Mouse (Mus musculus): Measurements from ENCODE around the gene Arnt2. TPM values are rescaled to one million over a fixed set of nuclear protein-coding genes. Genes with fewer than 3 reads are reported as not detected.

Gene Arnt2
- polyA plus RNA-seq, 1 experiment from 2014 or later: 2.6 TPM

DNA sequence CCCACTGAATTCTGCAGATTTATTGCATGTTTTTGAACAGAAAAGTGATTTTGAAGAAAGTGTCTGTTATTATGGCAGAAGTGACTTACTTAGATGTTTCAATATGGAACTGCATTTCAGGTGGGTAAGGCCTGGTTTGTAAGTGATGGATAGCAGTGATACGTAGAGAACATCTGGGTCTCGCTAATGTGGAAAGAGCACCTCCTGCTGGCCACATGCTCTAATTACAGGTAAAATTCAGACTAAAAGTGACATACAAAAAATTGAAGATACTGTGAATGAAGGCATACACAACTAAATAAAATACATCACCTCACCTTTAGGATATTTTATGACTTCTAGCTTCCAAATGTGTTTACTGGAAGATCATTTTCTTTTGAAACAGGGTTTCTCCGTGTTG lies 66.8 kb downstream of the Arnt2 start:
- TF ChIP-seq CTCF (IDR thresholded peaks at IDR 0.05; ENCODE audit: low read depth): peak; percentile 45
- no peaks in the 10 kb centered on the region for H3K4me1 ChIP-seq (replicated peaks; ENCODE audit: control insufficient read depth, insufficient read depth, low read length)
- no peak overlapping the region for H3K27ac ChIP-seq (ENCODE audit: low read depth, low read length)
- no peak overlapping the region for H3K4me2 ChIP-seq (replicated peaks; ENCODE audit: low read depth)
- H3K36me3 ChIP-seq (ENCODE audit: control insufficient read depth, insufficient read depth): no peaks in the 10 kb centered on the region
- 91% methylated on average over 3 of the region's 3 CpGs for WGBS
- ATAC-seq: no peak
- H3K9ac ChIP-seq (ENCODE audit: low read depth, low read length): no peak overlapping the region
- H3K4me3 ChIP-seq (ENCODE audit: low read depth, low read length): no peak overlapping the region
- no peaks in the 10 kb centered on the region for H3K9me3 ChIP-seq (ENCODE audit: control insufficient read depth)
- no peaks in the 10 kb centered on the region for H3K27me3 ChIP-seq (replicated peaks; ENCODE audit: control insufficient read depth, insufficient read depth, low read length)

DNA sequence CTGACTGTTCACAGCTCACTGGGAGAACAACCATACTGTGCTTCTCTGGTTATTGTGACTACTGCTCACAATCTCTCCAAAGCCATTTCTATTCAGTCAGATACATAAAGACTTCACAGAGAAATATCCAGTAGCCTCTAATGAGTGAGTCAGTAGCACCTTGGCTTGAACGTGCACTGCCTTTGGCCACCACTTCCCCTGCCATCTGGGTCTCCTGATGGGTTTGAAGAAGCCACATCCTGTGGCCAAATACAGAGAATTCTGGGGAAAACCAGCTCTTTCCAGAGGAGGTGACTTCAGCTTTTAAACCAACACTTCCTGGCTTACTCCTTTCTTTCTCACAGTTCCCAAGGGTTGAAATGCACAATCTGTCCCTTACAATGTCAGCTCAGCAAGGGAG lies 69.0 kb downstream of the Arnt2 start:
- no peak overlapping the region for H3K27ac ChIP-seq (ENCODE audit: low read depth, low read length)
- H3K36me3 ChIP-seq (ENCODE audit: control insufficient read depth, insufficient read depth): no peaks in the 10 kb centered on the region
- TF ChIP-seq CTCF (IDR thresholded peaks at IDR 0.05; ENCODE audit: low read depth): no peak
- no peak overlapping the region for H3K9ac ChIP-seq (ENCODE audit: low read depth, low read length)
- H3K27me3 ChIP-seq (replicated peaks; ENCODE audit: control insufficient read depth, insufficient read depth, low read length): no peaks in the 10 kb centered on the region
- no peaks in the 10 kb centered on the region for H3K4me1 ChIP-seq (replicated peaks; ENCODE audit: control insufficient read depth, insufficient read depth, low read length)
- no peak overlapping the region for H3K4me3 ChIP-seq (ENCODE audit: low read depth, low read length)
- H3K4me2 ChIP-seq (replicated peaks; ENCODE audit: low read depth): no peak overlapping the region
- no peak for ATAC-seq
- H3K9me3 ChIP-seq (ENCODE audit: control insufficient read depth): no peaks in the 10 kb centered on the region
- 85% methylated on average over 1 of the region's 1 CpGs for WGBS

DNA sequence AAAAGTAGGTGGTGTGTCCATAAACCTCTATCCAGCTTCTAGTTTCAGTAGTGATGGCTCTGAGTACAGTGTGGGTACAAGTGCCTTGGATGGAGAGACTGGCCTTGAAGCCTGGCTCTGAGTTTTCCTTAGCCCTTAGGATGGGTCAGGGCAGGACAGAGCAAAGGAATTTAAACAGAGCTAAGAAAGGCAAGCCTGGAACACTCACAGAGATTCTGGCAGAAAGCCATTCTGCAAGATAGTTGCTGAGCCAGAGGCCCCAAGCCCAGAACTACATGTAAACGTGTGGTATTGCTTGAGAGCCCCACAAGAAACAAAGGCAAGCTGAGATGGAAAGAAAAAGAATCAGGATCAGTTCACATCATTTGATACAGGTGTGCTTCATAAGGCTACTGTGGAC lies 70.8 kb downstream of the Arnt2 start:
- H3K4me2 ChIP-seq (replicated peaks; ENCODE audit: low read depth): no peak overlapping the region
- no peaks in the 10 kb centered on the region for H3K27me3 ChIP-seq (replicated peaks; ENCODE audit: control insufficient read depth, insufficient read depth, low read length)
- H3K27ac ChIP-seq (ENCODE audit: low read depth, low read length): peak overlapping the region; percentile 46
- H3K4me3 ChIP-seq (ENCODE audit: low read depth, low read length): no peak overlapping the region
- no peak overlapping the region for H3K9ac ChIP-seq (ENCODE audit: low read depth, low read length)
- no peaks in the 10 kb centered on the region for H3K9me3 ChIP-seq (ENCODE audit: control insufficient read depth)
- no peaks in the 10 kb centered on the region for H3K36me3 ChIP-seq (ENCODE audit: control insufficient read depth, insufficient read depth)
- 53% methylated on average over 1 of the region's 1 CpGs for WGBS
- no peak for ATAC-seq
- TF ChIP-seq CTCF (IDR thresholded peaks at IDR 0.05; ENCODE audit: low read depth): no peak
- H3K4me1 ChIP-seq (replicated peaks; ENCODE audit: control insufficient read depth, insufficient read depth, low read length): no peaks in the 10 kb centered on the region

DNA sequence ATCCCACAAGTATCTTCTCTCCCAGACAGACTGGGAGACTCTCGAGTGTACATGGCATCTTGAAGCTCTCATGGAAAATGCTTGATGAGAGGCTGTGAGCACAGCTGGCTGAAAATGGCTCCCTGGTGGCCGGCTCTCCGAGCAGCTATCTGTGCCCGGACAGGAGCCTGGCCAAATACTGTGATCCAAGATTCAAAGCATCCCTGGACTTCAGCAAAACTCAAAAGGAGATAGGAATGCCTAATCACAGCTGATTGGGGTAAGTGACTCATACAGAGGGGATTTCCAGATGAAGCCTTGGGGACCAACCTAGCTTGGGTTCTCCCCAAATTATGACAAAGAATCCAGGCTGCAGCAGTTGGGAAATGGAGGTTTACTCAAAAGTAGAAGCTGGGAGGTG lies 72.2 kb downstream of the Arnt2 start:
- Histone ChIP-seq H3K4me1 (replicated peaks; ENCODE audit: control insufficient read depth, insufficient read depth, low read length) (no peaks in the 10 kb centered on the region), H3K9me3 (ENCODE audit: control insufficient read depth) (no peaks in the 10 kb centered on the region), H3K36me3 (ENCODE audit: control insufficient read depth, insufficient read depth) (no peaks in the 10 kb centered on the region), H3K9ac (ENCODE audit: low read depth, low read length) (no peak overlapping the region), H3K4me2 (replicated peaks; ENCODE audit: low read depth) (no peak overlapping the region), H3K27me3 (replicated peaks; ENCODE audit: control insufficient read depth, insufficient read depth, low read length) (no peaks in the 10 kb centered on the region), H3K4me3 (ENCODE audit: low read depth, low read length) (no peak overlapping the region), H3K27ac (ENCODE audit: low read depth, low read length) (no peak overlapping the region)
- no peak for ATAC-seq
- no peak for TF ChIP-seq CTCF (IDR thresholded peaks at IDR 0.05; ENCODE audit: low read depth)
- 73% methylated on average over 4 of the region's 4 CpGs for WGBS

DNA sequence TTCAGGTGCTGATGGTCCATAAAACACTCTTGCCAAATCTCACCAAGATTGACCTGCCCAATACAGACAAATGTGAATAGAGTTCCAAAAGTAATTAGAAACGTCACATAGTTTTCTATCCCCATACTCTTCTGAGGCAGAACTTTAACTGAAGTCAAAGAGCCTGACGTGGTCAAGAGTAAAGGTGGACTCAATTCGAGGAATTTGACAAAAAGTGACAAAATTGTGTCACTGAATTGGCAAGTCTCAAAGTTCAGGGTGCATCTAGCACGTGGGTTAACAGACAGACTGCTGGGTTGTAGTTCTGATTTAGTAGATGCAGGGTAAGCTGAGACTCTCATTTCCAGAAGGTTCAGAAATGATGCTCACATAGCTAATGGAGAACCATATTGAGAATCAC lies 73.1 kb downstream of the Arnt2 start:
- H3K27me3 ChIP-seq (replicated peaks; ENCODE audit: control insufficient read depth, insufficient read depth, low read length): no peaks in the 10 kb centered on the region
- H3K9me3 ChIP-seq (ENCODE audit: control insufficient read depth): no peaks in the 10 kb centered on the region
- no peak for TF ChIP-seq CTCF (IDR thresholded peaks at IDR 0.05; ENCODE audit: low read depth)
- no peak overlapping the region for H3K9ac ChIP-seq (ENCODE audit: low read depth, low read length)
- WGBS: 85% methylated on average over 4 of the region's 4 CpGs
- H3K27ac ChIP-seq (ENCODE audit: low read depth, low read length): no peak overlapping the region
- H3K4me1 ChIP-seq (replicated peaks; ENCODE audit: control insufficient read depth, insufficient read depth, low read length): no peaks in the 10 kb centered on the region
- no peak for ATAC-seq
- no peak overlapping the region for H3K4me2 ChIP-seq (replicated peaks; ENCODE audit: low read depth)
- no peak overlapping the region for H3K4me3 ChIP-seq (ENCODE audit: low read depth, low read length)
- no peaks in the 10 kb centered on the region for H3K36me3 ChIP-seq (ENCODE audit: control insufficient read depth, insufficient read depth)

DNA sequence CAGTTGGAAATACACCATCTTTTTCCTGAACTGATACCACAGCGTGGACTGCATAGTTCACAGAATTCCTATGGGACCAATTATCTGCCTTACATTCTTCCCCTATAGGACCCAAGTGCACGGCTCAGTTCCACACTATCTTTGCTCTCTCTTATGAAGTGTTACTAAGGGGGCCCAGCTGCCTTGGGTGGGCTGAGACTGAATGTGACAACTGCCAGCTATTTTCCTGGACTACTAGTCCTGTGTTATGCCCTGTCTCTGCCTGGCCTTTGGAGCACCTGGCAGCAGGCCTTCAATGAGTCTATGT lies 73.4 kb downstream of the Arnt2 start:
- no peaks in the 10 kb centered on the region for H3K9me3 ChIP-seq (ENCODE audit: control insufficient read depth)
- no peak overlapping the region for H3K9ac ChIP-seq (ENCODE audit: low read depth, low read length)
- H3K4me3 ChIP-seq (ENCODE audit: low read depth, low read length): no peak overlapping the region
- ATAC-seq: no peak
- H3K27ac ChIP-seq (ENCODE audit: low read depth, low read length): no peak overlapping the region
- H3K36me3 ChIP-seq (ENCODE audit: control insufficient read depth, insufficient read depth): no peaks in the 10 kb centered on the region
- no peak overlapping the region for H3K4me2 ChIP-seq (replicated peaks; ENCODE audit: low read depth)
- no peaks in the 10 kb centered on the region for H3K27me3 ChIP-seq (replicated peaks; ENCODE audit: control insufficient read depth, insufficient read depth, low read length)
- TF ChIP-seq CTCF (IDR thresholded peaks at IDR 0.05; ENCODE audit: low read depth): no peak
- no peaks in the 10 kb centered on the region for H3K4me1 ChIP-seq (replicated peaks; ENCODE audit: control insufficient read depth, insufficient read depth, low read length)
- 70% methylated on average over 2 of the region's 2 CpGs for WGBS
